Mouse (Mus musculus) splenic B cell, adult 2 months (primary cell): Measurements from ENCODE around the gene Cdk6.
"Not testable (repeated sequence)": the region's sequence is repeated elsewhere in the genome, so short reads cannot be mapped to it uniquely, and the experiment has no call there.

Experiments
- DNase-seq: peaks from one replicate; pipeline ENCODE4 v3.0.0-alpha.2; 2011; ENCODE audit warnings: low read depth, low spot score
- H3K27me3 ChIP-seq: 2 replicates; pipeline ENCODE4 v1.6.1; 2012; ENCODE audit warnings: mild to moderate bottlenecking, low read length, moderate library complexity, mixed read lengths; ENCODE audit not compliant: control insufficient read depth, poor library complexity, insufficient read depth, severe bottlenecking
- H3K36me3 ChIP-seq: 2 replicates; pipeline ENCODE4 v1.6.1; 2012; ENCODE audit warnings: mild to moderate bottlenecking, low read length, moderate library complexity, mixed read lengths; ENCODE audit not compliant: control insufficient read depth, poor library complexity, insufficient read depth, severe bottlenecking

Gene Cdk6

GRCm38 (mm10) chr5:3341111-3341911, at the start of gene Cdk6:
TSS of gene Cdk6 (plus strand) at chr5:3341485.
- H3K27me3 ChIP-seq: no peaks in the 10 kb centered on the region
- no peaks in the 10 kb centered on the region for H3K36me3 ChIP-seq
- DNase-seq: peak; percentile 49

- no peaks in the 10 kb centered on the region for H3K36me3 ChIP-seq
- DNase-seq: no peak
- no peaks in the 10 kb centered on the region for H3K27me3 ChIP-seq
Observed at GRCm38 (mm10) chr5:3293666-3294065, 47.6 kb upstream of the Cdk6 start.

GRCm38 (mm10) chr5:3300801-3301457, 40.4 kb upstream of the Cdk6 start:
- no peaks in the 10 kb centered on the region for H3K27me3 ChIP-seq
- H3K36me3 ChIP-seq: no peaks in the 10 kb centered on the region
- peak; percentile 13 for DNase-seq

- no peak for DNase-seq
- H3K27me3 ChIP-seq: no peaks in the 10 kb centered on the region
- no peaks in the 10 kb centered on the region for H3K36me3 ChIP-seq
Observed at GRCm38 (mm10) chr5:3301535-3301934, 39.8 kb upstream of the Cdk6 start.

GRCm38 (mm10) chr5:3303876-3304275, 37.4 kb upstream of the Cdk6 start:
- H3K36me3 ChIP-seq: no peaks in the 10 kb centered on the region
- H3K27me3 ChIP-seq: no peaks in the 10 kb centered on the region
- no peak for DNase-seq

- no peak for DNase-seq
- Histone ChIP-seq H3K36me3 (no peaks in the 10 kb centered on the region), H3K27me3 (no peaks in the 10 kb centered on the region)
Observed at GRCm38 (mm10) chr5:3306146-3306545, 35.1 kb upstream of the Cdk6 start.

GRCm38 (mm10) chr5:3309122-3309521, 32.2 kb upstream of the Cdk6 start:
- DNase-seq: no peak
- Histone ChIP-seq H3K36me3 (no peaks in the 10 kb centered on the region), H3K27me3 (no peaks in the 10 kb centered on the region)

- Histone ChIP-seq H3K36me3 (no peaks in the 10 kb centered on the region), H3K27me3 (no peaks in the 10 kb centered on the region)
- DNase-seq: no peak
Observed at GRCm38 (mm10) chr5:3309587-3309986, 31.7 kb upstream of the Cdk6 start.

GRCm38 (mm10) chr5:3311156-3311555, 30.1 kb upstream of the Cdk6 start:
- not testable (repeated sequence) for H3K36me3 ChIP-seq, H3K27me3 ChIP-seq, DNase-seq

GRCm38 (mm10) chr5:3317724-3318123, 23.6 kb upstream of the Cdk6 start:
- not testable (repeated sequence) for H3K36me3 ChIP-seq, DNase-seq, H3K27me3 ChIP-seq

- DNase-seq: no peak
- Histone ChIP-seq H3K36me3 (no peaks in the 10 kb centered on the region), H3K27me3 (no peaks in the 10 kb centered on the region)
Observed at GRCm38 (mm10) chr5:3320225-3320624, 21.1 kb upstream of the Cdk6 start.

GRCm38 (mm10) chr5:3322052-3322451, 19.2 kb upstream of the Cdk6 start:
- Histone ChIP-seq H3K27me3 (no peaks in the 10 kb centered on the region), H3K36me3 (no peaks in the 10 kb centered on the region)
- no peak for DNase-seq

GRCm38 (mm10) chr5:3324116-3324515, 17.2 kb upstream of the Cdk6 start:
- no peak for DNase-seq
- Histone ChIP-seq H3K27me3 (no peaks in the 10 kb centered on the region), H3K36me3 (no peaks in the 10 kb centered on the region)

GRCm38 (mm10) chr5:3329361-3329760, 11.9 kb upstream of the Cdk6 start:
- no peaks in the 10 kb centered on the region for H3K27me3 ChIP-seq
- H3K36me3 ChIP-seq: no peaks in the 10 kb centered on the region
- no peak for DNase-seq

- H3K36me3 ChIP-seq: no peaks in the 10 kb centered on the region
- DNase-seq: no peak
- no peaks in the 10 kb centered on the region for H3K27me3 ChIP-seq
Observed at GRCm38 (mm10) chr5:3330932-3331331, 10.4 kb upstream of the Cdk6 start.
